Mouse (Mus musculus): ENCODE measurements around the gene Zfp874a.
"Not testable (repeated sequence)": the region's sequence is repeated elsewhere in the genome, so short reads cannot be mapped to it uniquely, and the experiment has no call there.

Zfp874a gene

GRCm38 (mm10) chr13:67451172-67452020 is at the start of gene Zfp874a:
Zfp874a (minus strand) TSS chr13:67451624.
- peak; percentile 89 to 94 for DNase-seq

GRCm38 (mm10) chr13:67500908-67501307 is 49.5 kb upstream of the Zfp874a start:
- no peak for DNase-seq

GRCm38 (mm10) chr13:67500084-67500719 is 48.8 kb upstream of the Zfp874a start, which contains the start of gene Zfp58:
Zfp58 (minus strand) TSS chr13:67500555.
- DNase-seq = peak; percentile 75 to 85

GRCm38 (mm10) chr13:67495631-67496030 is 44.2 kb upstream of the Zfp874a start:
- DNase-seq = no peak

- peak in 1 of 2 experiments; percentile 2 for DNase-seq
These were observed 33.0 kb upstream of the Zfp874a start for GRCm38 (mm10) chr13:67484424-67484811.

- peak; percentile 80 to 91 for DNase-seq
These were observed 32.4 kb upstream of the Zfp874a start, which contains the start of gene Zfp874b for GRCm38 (mm10) chr13:67483625-67484423. Zfp874b (minus strand) TSS chr13:67484258.

GRCm38 (mm10) chr13:67481528-67481927 is 30.1 kb upstream of the Zfp874a start:
- no peak for DNase-seq

GRCm38 (mm10) chr13:67469274-67469673 is 17.9 kb upstream of the Zfp874a start:
- no peak for DNase-seq

GRCm38 (mm10) chr13:67463506-67464185 is 12.2 kb upstream of the Zfp874a start:
- not testable (repeated sequence) for DNase-seq

- peak in 1 of 2 experiments; percentile 5 for DNase-seq
These were observed 541 bp upstream of the Zfp874a start for GRCm38 (mm10) chr13:67452021-67452309.

GRCm38 (mm10) chr13:67437095-67437494 is 14.3 kb downstream of the Zfp874a start:
- not testable (repeated sequence) for DNase-seq

- DNase-seq = no peak
These were observed 23.3 kb downstream of the Zfp874a start for GRCm38 (mm10) chr13:67428116-67428515.

GRCm38 (mm10) chr13:67425699-67426098 is 25.7 kb downstream of the Zfp874a start:
- DNase-seq = not testable (repeated sequence)

GRCm38 (mm10) chr13:67422532-67422931 is 28.9 kb downstream of the Zfp874a start:
- not testable (repeated sequence) for DNase-seq

GRCm38 (mm10) chr13:67421207-67421857 is 30.1 kb downstream of the Zfp874a start, which contains the start of gene Zfp459:
Zfp459 (minus strand) TSS chr13:67421418.
- peak; percentile 27 to 37 for DNase-seq

- DNase-seq = no peak
These were observed 30.7 kb downstream of the Zfp874a start for GRCm38 (mm10) chr13:67420558-67421206.

- DNase-seq = no peak
These were observed 34.6 kb downstream of the Zfp874a start for GRCm38 (mm10) chr13:67416811-67417210.

- DNase-seq = no peak
These were observed 35.7 kb downstream of the Zfp874a start for GRCm38 (mm10) chr13:67415759-67416158.

GRCm38 (mm10) chr13:67413634-67414033 is 37.8 kb downstream of the Zfp874a start:
- DNase-seq = not testable (repeated sequence)

GRCm38 (mm10) chr13:67399183-67399903 is 52.1 kb downstream of the Zfp874a start, which contains the start of gene Zfp429:
Zfp429 (minus strand) TSS chr13:67399819.
- DNase-seq = peak; percentile 54 to 70
